Mouse (Mus musculus) c-Kit-negative CD71-positive TER-119-positive erythroid progenitor cells, embryonic 14.5 days (primary cell): ENCODE data around the gene Rtkn.

ENCODE experiments used
- DNase-seq: peaks from one replicate; pipeline ENCODE4 v3.0.0-alpha.2; 2013; ENCODE audit warnings: low read depth, low spot score

Rtkn gene

GRCm38 (mm10) chr6:83171063-83171462 is 35.8 kb downstream of the Rtkn start:
- DNase-seq: no peak

- no peak for DNase-seq
These were observed 37.1 kb downstream of the Rtkn start for GRCm38 (mm10) chr6:83172240-83172920.

GRCm38 (mm10) chr6:83175996-83176395 is 40.7 kb downstream of the Rtkn start:
- DNase-seq: no peak

GRCm38 (mm10) chr6:83179390-83180117 is 44.3 kb downstream of the Rtkn start:
- DNase-seq: no peak

DNA sequence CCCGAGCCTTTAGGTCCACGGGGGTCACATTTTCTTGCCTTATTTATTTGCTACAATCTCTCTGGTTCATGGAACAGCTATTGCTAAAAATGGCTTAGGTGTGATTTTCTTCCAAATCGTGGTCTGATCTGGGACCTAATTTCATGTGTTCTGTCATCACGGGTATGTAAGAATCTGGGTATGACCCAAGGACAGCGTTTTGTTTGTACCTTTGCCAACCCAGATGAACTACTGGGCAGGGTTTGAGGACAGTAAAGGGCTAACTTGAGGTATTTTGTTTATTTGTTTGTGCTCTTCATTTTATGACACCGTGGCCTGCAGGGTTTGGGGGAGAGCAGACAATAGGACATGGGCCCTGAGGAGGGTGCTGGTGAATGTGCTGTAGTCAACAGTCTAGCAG is 45.3 kb downstream of the Rtkn start:
- DNase-seq: no peak

GRCm38 (mm10) chr6:83184858-83185435 is 49.7 kb downstream of the Rtkn start:
- no peak for DNase-seq

GRCm38 (mm10) chr6:83185895-83186861 is 50.9 kb downstream of the Rtkn start:
- DNase-seq: no peak

GRCm38 (mm10) chr6:83186946-83187345 is 51.7 kb downstream of the Rtkn start:
- no peak for DNase-seq

GRCm38 (mm10) chr6:83193571-83193970 is 58.3 kb downstream of the Rtkn start:
- no peak for DNase-seq

GRCm38 (mm10) chr6:83197345-83198004 is 62.2 kb downstream of the Rtkn start:
- no peak for DNase-seq
